Mouse (Mus musculus): ENCODE data around the gene Lrp8. TPM values are rescaled to one million over a fixed set of nuclear protein-coding genes. Genes with fewer than 3 reads are reported as not detected.

Gene Lrp8
- total and polyA plus RNA-seq, 3 experiments, result 6.4 to 21.1 (median 14.2) TPM

GRCm38 (mm10) chr4:107834643-107835314 lies 32.7 kb downstream of the Lrp8 start:
- H3K4me1 ChIP-seq (ENCODE audit: control insufficient read depth in 1 of 2, insufficient read depth in 2 of 2), result peaks cover 0 to 32% of the 10 kb centered on the region in 2 experiments; a peak in 2 of 4 replicates
- dilution Hi-C loops (cut with MboI; ENCODE audit: extremely low pct_ligation_motif_present, extremely low pct_unique_long_range_greater_than_20kb, low sequenced_read_pairs), result no loop called here
- in situ Hi-C loops (cut with MboI; ENCODE audit: low pct_ligation_motif_present, low pct_unique_long_range_greater_than_20kb, low sequenced_read_pairs), result loop anchor here (25.0 kb wide), 1 partner anchor 422 kb away; no protein-coding TSS in a partner anchor
- TF ChIP-seq E2F4 (IDR thresholded peaks at IDR 0.05; ENCODE audit: insufficient replicate concordance, low read depth, low read length) (no peak), TCF12 (IDR thresholded peaks at IDR 0.05; ENCODE audit: low read depth, low read length) (no peak), NELFE (IDR thresholded peaks at IDR 0.05; ENCODE audit: low read depth, low read length) (no peak), USF2 (conservative IDR thresholded peaks at IDR 0.05; ENCODE audit: low read depth, low read length) (no peak), MXI1 (IDR thresholded peaks at IDR 0.05; ENCODE audit: low read depth, low read length) (no peak), JUN (IDR thresholded peaks at IDR 0.05; ENCODE audit: insufficient read depth, low read depth, low read length) (no peak), TBP (conservative IDR thresholded peaks at IDR 0.05; ENCODE audit: low read depth, low read length) (no peak), KAT2A (IDR thresholded peaks at IDR 0.05; ENCODE audit: insufficient replicate concordance, low read length) (no peak), CHD1 (IDR thresholded peaks at IDR 0.05; ENCODE audit: low read depth, low read length) (no peak), ZKSCAN1 (IDR thresholded peaks at IDR 0.05; ENCODE audit: borderline replicate concordance, low read depth, low read length) (no peak), ZMIZ1 (IDR thresholded peaks at IDR 0.05; ENCODE audit: low read depth, low read length) (no peak), USF1 (IDR thresholded peaks at IDR 0.05; ENCODE audit: low read depth, low read length) (no peak), ZNF384 (IDR thresholded peaks at IDR 0.05; ENCODE audit: low read depth, low read length) (no peak)
- H3K9me3 ChIP-seq (replicated peaks; ENCODE audit: low read length), result no peaks in the 10 kb centered on the region
- H3K9ac ChIP-seq (ENCODE audit: insufficient read depth, low read depth), result no peak overlapping the region
- no peak for DNase-seq (ENCODE audit: extremely low read depth)
- peaks cover 5 to 88% of the 10 kb centered on the region in 2 experiments for H3K36me3 ChIP-seq (replicated peaks in 1 of 2; ENCODE audit: control insufficient read depth in 1 of 2, insufficient read depth in 1 of 2, low read length in 1 of 2)
- H3K4me3 ChIP-seq (replicated peaks in 1 of 3; ENCODE audit: low read depth in 2 of 3, low read length in 2 of 3, poor library complexity in 1 of 3), result no peak overlapping the region
- no peak overlapping the region for H3K4me2 ChIP-seq (ENCODE audit: insufficient read depth, low read depth, poor library complexity, severe bottlenecking)
- H3K27ac ChIP-seq (ENCODE audit: insufficient read depth, low read depth), result no peak overlapping the region
- no peaks in the 10 kb centered on the region for H3K79me2 ChIP-seq (replicated peaks; ENCODE audit: control insufficient read depth, extremely low read depth, insufficient read depth, poor library complexity, severe bottlenecking)
- no peaks in the 10 kb centered on the region for H3K27me3 ChIP-seq (replicated peaks)

- Histone ChIP-seq H3K27ac (ENCODE audit: insufficient read depth, low read depth) (no peak overlapping the region), H3K4me3 (replicated peaks in 1 of 3; ENCODE audit: low read depth in 2 of 3, low read length in 2 of 3, poor library complexity in 1 of 3) (no peak overlapping the region), H3K9ac (ENCODE audit: insufficient read depth, low read depth) (no peak overlapping the region), H3K4me2 (ENCODE audit: insufficient read depth, low read depth, poor library complexity, severe bottlenecking) (no peak overlapping the region), H3K27me3 (replicated peaks) (no peaks in the 10 kb centered on the region), H3K9me3 (replicated peaks; ENCODE audit: low read length) (no peaks in the 10 kb centered on the region), H3K4me1 (ENCODE audit: control insufficient read depth in 1 of 2, insufficient read depth in 2 of 2) (peaks cover 0 to 25% of the 10 kb centered on the region in 2 experiments; a peak in 2 of 4 replicates), H3K79me2 (replicated peaks; ENCODE audit: control insufficient read depth, extremely low read depth, insufficient read depth, poor library complexity, severe bottlenecking) (no peaks in the 10 kb centered on the region), H3K36me3 (replicated peaks in 1 of 2; ENCODE audit: control insufficient read depth in 1 of 2, insufficient read depth in 1 of 2, low read length in 1 of 2) (peaks cover 5 to 87% of the 10 kb centered on the region in 2 experiments)
- DNase-seq (ENCODE audit: extremely low read depth), result no peak
- dilution Hi-C loops (cut with MboI; ENCODE audit: extremely low pct_ligation_motif_present, extremely low pct_unique_long_range_greater_than_20kb, low sequenced_read_pairs), result no loop called here
- TF ChIP-seq ZKSCAN1 (IDR thresholded peaks at IDR 0.05; ENCODE audit: borderline replicate concordance, low read depth, low read length) (no peak), MAFK (IDR thresholded peaks at IDR 0.05; ENCODE audit: insufficient replicate concordance, low read length) (no peak), USF1 (IDR thresholded peaks at IDR 0.05; ENCODE audit: low read depth, low read length) (no peak), UBTF (IDR thresholded peaks at IDR 0.05; ENCODE audit: low read depth, low read length) (no peak), KAT2A (IDR thresholded peaks at IDR 0.05; ENCODE audit: insufficient replicate concordance, low read length) (no peak), ELF1 (IDR thresholded peaks at IDR 0.05; ENCODE audit: low read depth, low read length) (no peak), POLR2AphosphoS2 (IDR thresholded peaks at IDR 0.05; ENCODE audit: low read depth, low read length) (no peak), MYC (IDR thresholded peaks at IDR 0.05; ENCODE audit: low read depth, low read length) (no peak), HCFC1 (IDR thresholded peaks at IDR 0.05; ENCODE audit: low read depth, low read length) (no peak), USF2 (conservative IDR thresholded peaks at IDR 0.05; ENCODE audit: low read depth, low read length) (no peak), E2F4 (IDR thresholded peaks at IDR 0.05; ENCODE audit: insufficient replicate concordance, low read depth, low read length) (no peak), EP300 (IDR thresholded peaks at IDR 0.05; ENCODE audit: low read length) (no peak), TBP (conservative IDR thresholded peaks at IDR 0.05; ENCODE audit: low read depth, low read length) (no peak), CTCF (conservative IDR thresholded peaks at IDR 0.05 in 1 of 2, IDR thresholded peaks at IDR 0.05 in 1 of 2; ENCODE audit: low read depth in 2 of 2, low read length in 2 of 2) (no peak), SMC3 (IDR thresholded peaks at IDR 0.05; ENCODE audit: low read depth, low read length) (no peak), MAZ (IDR thresholded peaks at IDR 0.05; ENCODE audit: low read depth, low read length) (no peak), POLR2A (IDR thresholded peaks at IDR 0.05; ENCODE audit: low read depth, low read length) (no peak)
- in situ Hi-C loops (cut with MboI; ENCODE audit: low pct_ligation_motif_present, low pct_unique_long_range_greater_than_20kb, low sequenced_read_pairs), result loop anchor here (25.0 kb wide), 1 partner anchor 423 kb away; no protein-coding TSS in a partner anchor
These were observed 33.4 kb downstream of the Lrp8 start for GRCm38 (mm10) chr4:107835508-107835909.
